Mouse (Mus musculus) skeletal muscle tissue, adult 2 months (tissue): ENCODE results near the gene Def8.

Experiments used
- DNase-seq: peaks from one replicate; pipeline ENCODE4 v3.0.0-alpha.2; 2012; ENCODE audit warnings: low read depth, low spot score

The Def8 gene

DNA sequence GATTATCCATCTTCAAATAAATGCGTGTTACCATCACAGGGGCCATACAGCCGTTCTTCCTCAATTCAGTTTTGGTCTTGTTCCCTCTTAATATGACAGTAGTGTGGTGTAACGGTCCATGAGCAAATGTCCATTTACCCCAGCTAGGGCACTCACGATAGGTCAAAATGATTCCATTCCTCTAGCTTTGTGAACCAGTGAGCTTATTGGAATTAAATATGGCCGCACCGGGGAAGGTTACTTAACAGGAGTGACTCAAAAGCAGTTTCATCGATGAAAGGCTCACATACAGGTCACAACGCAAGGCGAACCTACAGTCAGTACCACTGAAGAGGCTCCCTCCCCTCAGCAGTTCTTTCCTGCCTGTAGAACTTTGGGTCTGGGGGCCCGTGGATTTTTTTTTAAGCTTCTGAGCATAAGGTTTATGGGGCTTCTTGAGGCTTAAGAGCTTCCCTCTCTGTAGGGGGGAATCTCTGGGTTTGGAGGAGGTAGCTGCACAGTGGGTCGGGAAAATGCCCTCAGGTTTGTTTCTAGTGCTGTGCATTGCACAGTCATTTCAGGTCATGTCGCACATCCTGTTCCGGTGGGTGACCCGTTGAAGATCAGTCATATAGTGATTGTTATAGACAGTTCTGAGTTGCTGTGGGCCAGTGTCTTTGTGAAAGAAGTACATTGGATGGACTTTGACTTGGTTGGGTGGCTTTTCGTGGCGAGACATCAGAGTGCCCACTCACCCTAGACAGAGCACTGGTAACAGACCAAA is 55.3 kb downstream of the Def8 start:
- no peak for DNase-seq

- no peak for DNase-seq
Observed at GRCm38 (mm10) chr8:123482627-123483026, 59.3 kb downstream of the Def8 start.

- DNase-seq, result no peak
Observed at GRCm38 (mm10) chr8:123491280-123492075, 68.2 kb downstream of the Def8 start.

- no peak for DNase-seq
Observed at GRCm38 (mm10) chr8:123492898-123493297, 69.6 kb downstream of the Def8 start.

GRCm38 (mm10) chr8:123497699-123498098 is 74.4 kb downstream of the Def8 start:
- no peak for DNase-seq

GRCm38 (mm10) chr8:123498963-123499362 is 75.6 kb downstream of the Def8 start:
- DNase-seq, result no peak

GRCm38 (mm10) chr8:123499556-123499955 is 76.2 kb downstream of the Def8 start:
- DNase-seq, result no peak

DNA sequence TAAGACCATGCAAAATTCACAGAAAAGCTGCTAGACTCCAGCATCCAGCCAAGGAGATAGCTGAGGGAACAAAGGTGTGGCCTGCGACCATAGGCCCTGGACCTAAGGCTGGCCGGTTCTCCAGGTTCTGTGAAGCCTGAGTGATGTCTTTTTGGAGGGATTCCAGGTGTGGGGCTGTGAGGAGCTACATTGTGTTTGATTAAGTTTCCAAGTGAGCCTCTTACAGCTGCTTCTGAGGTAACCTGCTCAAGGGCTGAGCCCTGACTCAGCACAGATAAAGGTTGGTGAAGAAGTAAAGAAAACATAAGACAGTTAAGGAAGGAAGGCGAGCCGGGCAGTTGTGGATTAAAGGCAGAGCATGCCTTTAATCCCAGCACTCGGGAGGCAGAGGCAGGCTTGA is 78.9 kb downstream of the Def8 start:
- no peak for DNase-seq

- DNase-seq, result no peak
Observed at GRCm38 (mm10) chr8:123503801-123504467, 80.6 kb downstream of the Def8 start.

DNA sequence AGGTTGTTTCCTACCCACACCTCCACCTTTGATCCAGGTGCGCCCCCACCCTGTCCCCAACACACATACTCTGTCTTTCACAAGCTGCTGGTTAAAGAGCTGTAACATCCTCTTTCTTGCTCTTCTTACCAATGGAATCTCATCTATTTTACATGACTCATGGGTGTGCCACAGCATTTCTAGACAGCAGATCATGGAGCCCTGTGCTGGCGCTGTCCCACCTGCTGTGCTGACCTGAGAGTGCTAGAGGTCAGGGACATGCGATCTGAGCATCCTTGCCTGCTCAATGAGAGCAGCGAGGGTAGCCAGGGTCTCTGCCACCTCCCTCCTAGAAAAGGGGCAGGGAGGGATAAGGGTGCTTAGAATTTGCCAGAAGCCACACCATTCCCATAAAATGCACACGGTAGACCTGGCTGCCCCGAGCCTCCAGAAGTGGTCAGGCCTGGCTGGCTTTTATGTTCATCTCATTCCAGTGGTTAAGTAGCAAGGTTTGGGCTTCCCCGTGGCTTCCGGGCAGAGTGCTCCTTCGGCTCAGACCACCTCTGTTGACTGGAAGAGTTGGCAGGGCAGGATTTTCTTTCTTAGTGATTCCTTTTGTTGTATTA is 81.4 kb downstream of the Def8 start:
- DNase-seq, result no peak

DNA sequence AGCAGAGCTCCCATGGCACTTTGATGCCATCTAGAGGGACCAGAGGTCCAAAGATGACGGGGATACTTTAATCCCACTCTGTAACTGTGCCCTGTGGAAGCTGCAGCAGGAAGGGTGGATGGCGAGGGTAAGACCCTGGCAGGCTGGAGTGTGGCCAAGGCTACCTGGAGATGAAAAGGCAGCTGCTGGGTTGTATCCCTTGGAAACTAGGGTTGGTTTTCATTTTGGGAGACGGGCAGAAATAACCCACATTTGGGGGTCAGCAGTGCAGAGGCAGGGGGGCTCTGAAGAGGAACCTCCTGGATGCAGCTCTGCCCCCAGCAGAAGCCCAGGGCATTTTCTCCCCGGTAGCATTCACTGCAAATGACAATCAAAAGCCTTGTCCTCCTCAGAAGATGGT is 81.9 kb downstream of the Def8 start:
- DNase-seq, result no peak

DNA sequence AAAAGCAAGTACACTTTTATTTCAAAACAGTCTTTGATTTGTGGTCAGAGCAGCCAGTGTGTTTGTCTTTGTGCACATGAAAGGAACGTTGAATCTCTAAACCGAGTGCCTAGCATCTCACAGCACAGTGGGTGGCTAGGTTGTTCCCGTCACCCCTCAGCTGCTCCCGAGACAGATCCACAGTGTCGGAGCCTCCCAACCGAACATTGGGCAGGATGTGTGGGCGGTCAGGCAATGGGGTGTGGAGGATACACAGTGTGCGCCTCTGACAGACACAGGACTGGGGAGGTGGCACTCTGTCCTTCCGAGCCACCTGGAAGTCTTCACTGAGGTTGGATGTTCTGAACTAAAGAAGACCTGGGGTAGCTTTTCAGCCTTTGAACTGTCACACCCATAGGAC is 82.4 kb downstream of the Def8 start:
- DNase-seq, result no peak

- no peak for DNase-seq
Observed at GRCm38 (mm10) chr8:123507153-123507552, 83.8 kb downstream of the Def8 start.

- no peak for DNase-seq
Observed at GRCm38 (mm10) chr8:123510819-123511218, 87.5 kb downstream of the Def8 start.
